Mouse (Mus musculus): ENCODE data around the gene Pou2f2. TPM values are rescaled to one million over a fixed set of nuclear protein-coding genes. Genes with fewer than 3 reads are reported as not detected.

Pou2f2 gene
- polyA plus RNA-seq, 1 experiment from 2014 or later: 0.55 TPM

- H3K9me3 ChIP-seq: no peaks in the 10 kb centered on the region
- ATAC-seq (ENCODE audit: borderline replicate concordance, extremely low read depth, low FRiP score, low TSS enrichment): no peak
- 8% methylated on average over 24 of the region's 25 CpGs for WGBS
- no peak overlapping the region for H3K9ac ChIP-seq
- peaks cover 49% of the 10 kb centered on the region for H3K27me3 ChIP-seq
- H3K4me3 ChIP-seq: 0 out of 2 replicates have a peak overlapping the region, but pooled peaks have one; percentile 3
- H3K27ac ChIP-seq: no peak overlapping the region
- H3K36me3 ChIP-seq: no peaks in the 10 kb centered on the region
- peak overlapping the region; percentile 8; the same call in 1 of the 2 replicates for H3K4me2 ChIP-seq
- H3K4me1 ChIP-seq: 0 out of 2 replicates have a peak, but pooled peaks cover 3% of the 10 kb centered on the region
Observed at GRCm38 (mm10) chr7:25132318-25132960, 47.1 kb downstream of the Pou2f2 start.

DNA sequence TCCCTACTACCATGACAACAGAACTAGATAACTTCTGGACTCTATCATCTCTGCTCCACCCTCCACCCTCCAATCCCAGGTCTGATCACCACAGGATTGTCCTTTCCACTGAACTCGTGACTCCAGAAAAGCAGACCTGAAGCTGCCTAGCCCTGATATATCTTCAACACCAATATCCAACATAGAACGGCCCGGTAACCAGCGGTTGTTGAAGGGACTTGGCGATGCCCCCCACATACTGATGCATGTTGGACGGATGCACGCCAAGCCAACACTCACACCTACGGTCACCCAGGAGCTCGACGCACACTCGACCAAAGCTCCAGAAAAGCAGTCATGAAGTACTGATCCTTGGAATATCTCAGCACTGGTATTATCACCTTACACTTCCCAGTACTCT lies 48.3 kb downstream of the Pou2f2 start:
- ATAC-seq (ENCODE audit: borderline replicate concordance, extremely low read depth, low FRiP score, low TSS enrichment): no peak
- Histone ChIP-seq H3K9me3 (no peaks in the 10 kb centered on the region), H3K4me1 (0 out of 2 replicates have a peak, but pooled peaks cover 3% of the 10 kb centered on the region), H3K9ac (no peak overlapping the region), H3K36me3 (no peaks in the 10 kb centered on the region), H3K4me2 (no peak overlapping the region), H3K4me3 (no peak overlapping the region), H3K27ac (no peak overlapping the region), H3K27me3 (peaks cover 49% of the 10 kb centered on the region)
- 84% methylated on average over 11 of the region's 11 CpGs for WGBS

- Histone ChIP-seq H3K4me1 (0 out of 2 replicates have a peak, but pooled peaks cover 3% of the 10 kb centered on the region), H3K9ac (no peak overlapping the region), H3K4me2 (no peak overlapping the region), H3K27ac (no peak overlapping the region), H3K9me3 (no peaks in the 10 kb centered on the region), H3K27me3 (peaks cover 46% of the 10 kb centered on the region), H3K36me3 (no peaks in the 10 kb centered on the region), H3K4me3 (no peak overlapping the region)
- 77% methylated on average over 11 of the region's 11 CpGs for WGBS
- ATAC-seq (ENCODE audit: borderline replicate concordance, extremely low read depth, low FRiP score, low TSS enrichment): no peak
Observed at GRCm38 (mm10) chr7:25130565-25130964, 49.0 kb downstream of the Pou2f2 start.

DNA sequence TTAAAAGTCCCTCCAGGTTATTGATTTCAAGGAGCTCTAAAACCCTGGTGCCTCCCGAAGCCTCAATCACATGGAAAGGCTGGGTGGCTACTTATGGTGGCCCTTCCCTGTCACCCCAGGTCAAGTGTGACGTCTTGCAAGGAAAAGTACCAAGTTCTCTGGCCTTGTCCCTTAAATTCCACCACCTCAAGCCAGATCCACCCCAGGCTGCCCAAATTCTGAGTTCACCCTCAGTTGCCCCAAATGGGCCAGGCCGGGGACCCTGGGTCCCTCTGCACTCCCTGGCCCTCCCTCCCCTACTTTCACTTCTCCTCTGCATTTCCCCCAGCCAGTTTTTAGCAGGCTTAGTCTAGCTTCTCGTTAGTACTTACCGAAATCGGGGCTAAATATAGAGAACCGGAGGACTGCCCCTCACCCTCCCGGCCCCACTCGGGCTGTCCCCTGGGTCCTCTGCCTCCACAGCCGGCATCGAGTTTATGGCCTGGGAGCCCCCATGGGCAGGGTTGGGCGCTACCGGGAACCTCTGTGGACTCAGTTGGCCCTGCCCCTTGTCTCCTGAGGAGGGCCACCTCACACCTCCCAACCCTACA lies 50.0 kb downstream of the Pou2f2 start:
- no peak overlapping the region for H3K4me2 ChIP-seq

DNA sequence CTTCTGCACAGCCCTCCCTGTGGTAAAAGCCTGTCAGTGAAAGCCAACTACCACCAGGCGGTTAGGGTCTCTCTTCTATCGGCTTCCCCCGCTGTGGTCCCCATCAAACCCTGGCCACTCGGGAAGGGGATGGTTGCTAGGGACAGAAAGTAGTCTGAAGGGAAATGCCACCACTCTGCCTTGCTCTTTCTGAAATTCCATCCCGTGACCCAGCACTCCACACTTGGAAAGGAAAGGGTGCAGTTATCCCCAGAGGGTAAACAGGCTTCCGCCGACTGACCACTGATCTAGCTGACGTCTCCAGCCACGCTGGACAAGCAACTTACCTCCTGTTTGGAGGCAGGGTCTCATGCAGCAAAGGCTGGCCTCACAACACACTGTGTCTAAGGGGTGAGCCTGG lies 51.6 kb downstream of the Pou2f2 start:
- H3K9me3 ChIP-seq: no peaks in the 10 kb centered on the region
- H3K4me2 ChIP-seq: no peak overlapping the region
- no peak overlapping the region for H3K4me3 ChIP-seq
- H3K9ac ChIP-seq: no peak overlapping the region
- ATAC-seq (ENCODE audit: borderline replicate concordance, extremely low read depth, low FRiP score, low TSS enrichment): no peak
- H3K27me3 ChIP-seq: peaks cover 22% of the 10 kb centered on the region
- no peaks in the 10 kb centered on the region for H3K36me3 ChIP-seq
- no peaks in the 10 kb centered on the region for H3K4me1 ChIP-seq
- WGBS: 47% methylated on average over 9 of the region's 9 CpGs
- no peak overlapping the region for H3K27ac ChIP-seq

More for the DNA sequence above, 50.0 kb downstream of the Pou2f2 start:
- H3K4me3 ChIP-seq: no peak overlapping the region
- no peaks in the 10 kb centered on the region for H3K9me3 ChIP-seq
- no peak for ATAC-seq (ENCODE audit: borderline replicate concordance, extremely low read depth, low FRiP score, low TSS enrichment)
- peaks cover 36% of the 10 kb centered on the region for H3K27me3 ChIP-seq
- no peaks in the 10 kb centered on the region for H3K36me3 ChIP-seq
- WGBS: 57% methylated on average over 13 of the region's 13 CpGs
- no peak overlapping the region for H3K9ac ChIP-seq
- H3K27ac ChIP-seq: no peak overlapping the region
- H3K4me1 ChIP-seq: 0 out of 2 replicates have a peak, but pooled peaks cover 3% of the 10 kb centered on the region

DNA sequence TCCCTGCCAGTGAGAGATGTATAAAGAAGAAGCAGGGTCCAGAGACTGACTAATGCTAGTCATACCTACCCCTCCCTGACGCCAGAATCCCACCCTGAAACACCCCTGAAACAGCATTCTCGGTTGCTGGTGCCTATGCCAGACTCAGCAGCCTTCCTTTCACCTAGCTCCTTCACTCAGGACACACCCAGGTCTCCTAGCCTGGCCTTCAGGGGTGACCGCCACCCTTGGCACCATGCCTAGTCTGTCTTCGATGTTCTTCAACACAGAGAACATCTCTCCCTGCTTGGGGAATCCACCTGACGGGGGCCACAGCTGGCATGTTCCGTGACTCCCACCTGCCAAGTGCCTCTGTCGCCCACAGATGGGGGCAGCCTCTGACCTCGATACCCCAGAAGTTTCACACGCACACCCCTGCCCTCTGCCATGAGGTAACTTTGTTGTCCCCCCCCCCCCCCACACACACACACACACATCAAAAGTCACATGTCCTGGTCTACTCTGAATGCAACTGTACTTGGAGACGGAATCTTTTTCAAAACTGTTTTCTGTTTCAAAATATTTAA lies 53.7 kb downstream of the Pou2f2 start:
- Histone ChIP-seq H3K9me3 (no peaks in the 10 kb centered on the region), H3K36me3 (no peaks in the 10 kb centered on the region), H3K9ac (no peak overlapping the region), H3K27ac (no peak overlapping the region), H3K27me3 (no peaks in the 10 kb centered on the region), H3K4me3 (no peak overlapping the region), H3K4me2 (no peak overlapping the region), H3K4me1 (no peaks in the 10 kb centered on the region)
- WGBS: 64% methylated on average over 10 of the region's 10 CpGs
- no peak for ATAC-seq (ENCODE audit: borderline replicate concordance, extremely low read depth, low FRiP score, low TSS enrichment)

GRCm38 (mm10) chr7:25121240-25121786 lies 58.2 kb downstream of the Pou2f2 start:
- WGBS: 50% methylated on average over 13 of the region's 13 CpGs
- H3K9me3 ChIP-seq: no peaks in the 10 kb centered on the region
- no peaks in the 10 kb centered on the region for H3K4me1 ChIP-seq
- H3K9ac ChIP-seq: no peak overlapping the region
- no peak overlapping the region for H3K27ac ChIP-seq
- H3K4me2 ChIP-seq: no peak overlapping the region
- no peak overlapping the region for H3K4me3 ChIP-seq
- H3K27me3 ChIP-seq: no peaks in the 10 kb centered on the region
- no peaks in the 10 kb centered on the region for H3K36me3 ChIP-seq
- ATAC-seq (ENCODE audit: borderline replicate concordance, extremely low read depth, low FRiP score, low TSS enrichment): no peak

DNA sequence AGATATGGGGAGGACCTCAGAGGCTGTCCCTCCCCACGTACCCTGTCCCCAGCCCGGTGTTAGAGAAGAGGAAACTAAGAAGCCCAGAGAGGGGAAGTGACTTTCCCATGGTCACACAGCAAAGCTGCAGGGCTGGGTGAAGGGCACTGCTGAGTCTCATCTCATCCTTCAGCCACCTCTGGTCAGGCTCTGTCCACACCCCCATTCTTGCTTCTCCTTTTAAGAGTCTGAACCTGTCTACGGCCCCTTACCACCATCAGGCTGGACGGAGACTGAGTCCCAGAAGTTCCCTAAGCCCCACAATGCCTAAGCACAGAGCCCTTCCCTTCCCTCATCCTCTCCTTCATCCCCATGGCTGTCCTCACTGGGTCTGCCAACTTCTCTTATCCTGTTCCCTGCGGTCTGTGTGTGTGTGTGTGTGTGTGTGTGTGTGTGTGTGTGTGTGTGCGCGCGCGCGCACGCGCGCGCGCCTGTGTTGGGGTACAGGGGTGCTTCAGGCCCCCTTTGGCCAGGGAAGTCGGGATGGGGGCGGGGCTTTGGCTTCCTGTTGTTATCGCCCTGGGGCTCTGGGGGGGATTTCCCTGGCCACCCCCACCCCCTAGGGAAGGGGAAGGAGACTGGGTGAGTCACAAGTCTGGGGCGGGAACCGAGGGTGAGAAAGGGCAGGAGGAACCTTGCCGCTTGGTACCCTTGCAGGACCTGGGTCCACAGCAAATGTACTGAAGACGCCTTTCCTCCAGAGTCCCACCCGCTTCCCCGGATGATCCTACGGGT lies 59.3 kb downstream of the Pou2f2 start:
- Histone ChIP-seq H3K36me3 (no peaks in the 10 kb centered on the region), H3K4me3 (no peak overlapping the region), H3K4me1 (no peaks in the 10 kb centered on the region), H3K9me3 (no peaks in the 10 kb centered on the region), H3K9ac (no peak overlapping the region), H3K27ac (no peak overlapping the region), H3K4me2 (no peak overlapping the region), H3K27me3 (no peaks in the 10 kb centered on the region)
- ATAC-seq (ENCODE audit: borderline replicate concordance, extremely low read depth, low FRiP score, low TSS enrichment): no peak
- WGBS: 56% methylated on average over 16 of the region's 25 CpGs

- H3K9ac ChIP-seq: no peak overlapping the region
- ATAC-seq (ENCODE audit: borderline replicate concordance, extremely low read depth, low FRiP score, low TSS enrichment): no peak
- H3K4me2 ChIP-seq: no peak overlapping the region
- H3K4me3 ChIP-seq: no peak overlapping the region
- WGBS: 79% methylated on average over 16 of the region's 16 CpGs
- H3K9me3 ChIP-seq: no peaks in the 10 kb centered on the region
- H3K27ac ChIP-seq: no peak overlapping the region
- no peaks in the 10 kb centered on the region for H3K4me1 ChIP-seq
- H3K36me3 ChIP-seq: no peaks in the 10 kb centered on the region
- H3K27me3 ChIP-seq: no peaks in the 10 kb centered on the region
Observed at GRCm38 (mm10) chr7:25112956-25113603, 66.4 kb downstream of the Pou2f2 start.

DNA sequence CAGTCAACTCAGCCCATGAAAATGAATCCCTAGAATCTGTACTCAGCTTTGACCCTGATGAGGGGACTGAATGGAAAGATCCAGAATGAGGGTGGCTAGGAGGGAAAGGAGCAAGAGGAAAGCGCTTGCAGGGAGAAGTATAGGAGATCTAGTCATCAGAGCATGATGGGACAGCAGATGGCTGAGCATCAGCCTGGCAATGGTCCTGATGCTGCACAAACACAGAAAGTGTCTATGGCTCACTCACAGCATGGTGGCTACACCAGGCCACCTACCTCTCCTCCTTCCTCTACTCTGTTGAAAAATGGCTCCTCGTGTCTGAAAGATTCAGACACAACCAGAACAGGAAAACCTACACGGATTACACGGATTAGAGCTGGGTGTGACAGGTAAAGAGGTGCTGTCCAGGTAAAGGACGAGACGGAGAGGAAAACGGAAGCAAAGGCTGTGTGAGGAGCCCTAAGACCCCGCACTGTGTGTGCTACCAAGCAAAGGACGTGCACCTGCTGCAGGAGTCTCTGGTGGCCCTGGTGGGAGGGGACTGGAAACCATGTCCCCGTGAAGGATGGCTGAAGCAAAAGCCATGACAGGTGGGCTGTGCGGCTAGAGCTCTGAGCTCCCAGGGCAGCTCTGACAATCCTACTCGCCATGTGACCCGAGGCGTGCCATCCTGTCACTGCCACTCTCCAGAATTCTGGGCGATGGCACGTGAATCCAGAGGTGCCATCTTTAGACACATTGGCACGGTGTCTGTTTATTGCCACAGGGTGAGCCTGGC lies 67.2 kb downstream of the Pou2f2 start:
- 0 out of 2 replicates have a peak, but pooled peaks cover under 1% of the 10 kb centered on the region for H3K4me1 ChIP-seq
- H3K9ac ChIP-seq: no peak overlapping the region
- no peaks in the 10 kb centered on the region for H3K36me3 ChIP-seq
- H3K4me2 ChIP-seq: no peak overlapping the region
- ATAC-seq (ENCODE audit: borderline replicate concordance, extremely low read depth, low FRiP score, low TSS enrichment): no peak
- WGBS: 80% methylated on average over 17 of the region's 17 CpGs
- no peaks in the 10 kb centered on the region for H3K9me3 ChIP-seq
- no peaks in the 10 kb centered on the region for H3K27me3 ChIP-seq
- no peak overlapping the region for H3K27ac ChIP-seq
- no peak overlapping the region for H3K4me3 ChIP-seq

DNA sequence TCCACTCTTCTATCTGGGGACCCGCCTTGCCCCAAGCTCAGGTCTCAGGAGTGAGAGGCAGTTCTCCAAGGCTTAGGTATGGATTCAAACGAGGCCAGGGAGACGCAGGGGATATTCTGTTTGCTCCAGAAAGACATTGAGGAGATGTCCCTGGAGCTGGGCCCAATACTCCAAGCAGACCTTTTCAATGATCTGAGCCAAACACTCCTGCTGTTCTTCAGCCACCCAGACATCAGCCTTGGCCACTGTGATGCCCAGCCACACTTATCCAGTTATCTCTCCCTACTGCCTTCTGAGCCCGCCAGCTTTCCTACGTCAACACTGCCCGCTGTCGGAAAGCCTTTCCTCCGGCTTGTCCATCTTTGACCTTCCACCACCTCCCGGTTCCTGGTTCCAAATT lies 69.2 kb downstream of the Pou2f2 start:
- 73% methylated on average over 9 of the region's 9 CpGs for WGBS
- H3K4me1 ChIP-seq: 0 out of 2 replicates have a peak, but pooled peaks cover 7% of the 10 kb centered on the region
- no peak for ATAC-seq (ENCODE audit: borderline replicate concordance, extremely low read depth, low FRiP score, low TSS enrichment)
- no peaks in the 10 kb centered on the region for H3K27me3 ChIP-seq
- no peak overlapping the region for H3K4me2 ChIP-seq
- H3K4me3 ChIP-seq: no peak overlapping the region
- no peaks in the 10 kb centered on the region for H3K9me3 ChIP-seq
- H3K27ac ChIP-seq: no peak overlapping the region
- H3K9ac ChIP-seq: no peak overlapping the region
- no peaks in the 10 kb centered on the region for H3K36me3 ChIP-seq
